In the genomic region with DNA sequence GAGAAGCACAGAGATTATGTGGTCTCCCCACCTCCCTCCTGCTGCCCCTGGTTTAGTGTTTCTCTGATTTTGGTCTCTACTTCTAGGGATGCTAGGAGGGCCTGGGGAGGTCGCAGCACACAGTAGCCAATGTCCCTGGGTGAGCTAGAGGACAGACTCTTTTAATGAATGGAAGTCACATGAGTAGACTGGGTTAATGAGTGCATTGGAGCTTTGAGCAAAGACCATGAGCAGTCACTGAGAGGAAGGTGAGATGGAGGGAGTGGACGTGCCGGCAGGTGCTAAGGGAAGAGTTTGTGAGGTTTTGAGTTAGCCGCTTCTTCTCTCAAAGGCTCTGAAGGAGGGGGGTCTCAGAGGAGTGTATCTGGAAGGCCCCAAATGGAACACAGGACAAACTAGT, we compare ENCODE assay signal across 10 mouse cellular contexts. TPM values are rescaled to one million over a fixed set of nuclear protein-coding genes. Genes with fewer than 3 reads are reported as not detected.
A peak's percentile ranks its signal among the peaks of the same experiment; 100 is the strongest.
DNase-seq lines count a peak whose midpoint lies in the region; ATAC-seq and TF ChIP-seq lines count a peak whose summit lies in the region.
"Had no signal": no experiment of that assay in that cellular context is flagged by ENCODE, and none has a peak within 500 bp of the region (broad histone marks: within the 10 kb centered on the region; RNA-seq: fewer than 3 reads in every experiment).

No protein-coding gene starts in this region.

- 73% methylated on average over 4 of the region's 4 CpGs for WGBS in heart, embryonic 14.5 days
- WGBS in embryonic facial prominence, embryonic 15.5 days, result 30% methylated on average over 4 of the region's 4 CpGs
- WGBS in intestine, postnatal 0 days, result 72% methylated on average over 4 of the region's 4 CpGs
- WGBS in midbrain, embryonic 16.5 days, result 16% methylated on average over 4 of the region's 4 CpGs

- H3K36me3 ChIP-seq in heart, embryonic 14.5 days (ENCODE audit: control insufficient read depth, insufficient read depth, low read length), result peaks cover 47% of the 10 kb centered on the region
- H3K36me3 ChIP-seq in embryonic facial prominence, embryonic 15.5 days, result peaks cover 38% of the 10 kb centered on the region
- H3K36me3 ChIP-seq in intestine, postnatal 0 days (ENCODE audit: control insufficient read depth, insufficient read depth), result peaks cover 9% of the 10 kb centered on the region; the same call in 1 of the 2 replicates
- H3K36me3 ChIP-seq in midbrain, embryonic 16.5 days (ENCODE audit: control insufficient read depth, insufficient read depth, low read length), result peaks cover 28% of the 10 kb centered on the region

- H3K27ac ChIP-seq in heart, embryonic 14.5 days (replicated peaks in 1 of 2; ENCODE audit: control insufficient read depth in 1 of 2, insufficient read depth in 1 of 2, low read depth in 2 of 2, low read length in 2 of 2), result no peak overlapping the region
- 0 out of 2 replicates have a peak overlapping the region, but pooled peaks have one; percentile 99 for H3K27ac ChIP-seq in embryonic facial prominence, embryonic 15.5 days (replicated peaks)
- no peak overlapping the region for H3K27ac ChIP-seq in intestine, postnatal 0 days (ENCODE audit: low read depth, low read length)
- H3K27ac ChIP-seq in midbrain, embryonic 16.5 days (ENCODE audit: low read length), result peak overlapping the region; percentile 47; the same call in 1 of the 2 replicates

- intact Hi-C loops in heart, postnatal 10 days (cut with DNase I), result no loop called here

- peak overlapping the region; percentile 68 for H3K4me2 ChIP-seq in heart, embryonic 14.5 days (ENCODE audit: low read length)
- peak overlapping the region; percentile 73 for H3K4me2 ChIP-seq in embryonic facial prominence, embryonic 15.5 days (replicated peaks)
- peak overlapping the region; percentile 78; the same call in 1 of the 2 replicates for H3K4me2 ChIP-seq in intestine, postnatal 0 days (replicated peaks; ENCODE audit: low read depth)
- peak overlapping the region; percentile 93 for H3K4me2 ChIP-seq in midbrain, embryonic 16.5 days (ENCODE audit: low read length)

- DNase-seq in heart, postnatal 10 days, result no peak
- DNase-seq in gastrocnemius, postnatal 25 days, result no peak
- no peak for DNase-seq in right cerebral cortex, postnatal 36 days (ENCODE audit: low spot score in 2 of 2)

- peaks cover 29 to 60% of the 10 kb centered on the region in 2 experiments for H3K4me1 ChIP-seq in heart, embryonic 14.5 days (ENCODE audit: control insufficient read depth in 2 of 2, insufficient read depth in 2 of 2, low read length in 2 of 2)
- H3K4me1 ChIP-seq in embryonic facial prominence, embryonic 15.5 days, result peaks cover 69% of the 10 kb centered on the region
- H3K4me1 ChIP-seq in intestine, postnatal 0 days (replicated peaks; ENCODE audit: control insufficient read depth, insufficient read depth, low read length), result peaks cover 3% of the 10 kb centered on the region; the same call in 1 of the 2 replicates
- peaks cover 57% of the 10 kb centered on the region for H3K4me1 ChIP-seq in midbrain, embryonic 16.5 days (ENCODE audit: control insufficient read depth, insufficient read depth, low read length)

- no peaks in the 10 kb centered on the region for H3K27me3 ChIP-seq in heart, embryonic 14.5 days (ENCODE audit: control insufficient read depth, insufficient read depth, low read length)
- no peaks in the 10 kb centered on the region for H3K27me3 ChIP-seq in embryonic facial prominence, embryonic 15.5 days
- H3K27me3 ChIP-seq in intestine, postnatal 0 days (replicated peaks; ENCODE audit: control insufficient read depth, insufficient read depth, low read length), result no peaks in the 10 kb centered on the region
- H3K27me3 ChIP-seq in midbrain, embryonic 16.5 days (ENCODE audit: control insufficient read depth, insufficient read depth, low read depth, low read length), result no peaks in the 10 kb centered on the region

- H3K4me3 ChIP-seq in heart, embryonic 14.5 days (ENCODE audit: control insufficient read depth in 1 of 2, insufficient read depth in 1 of 2, low read depth in 1 of 2, low read length in 2 of 2), result no peak overlapping the region; a peak in 1 of 4 replicates
- peak overlapping the region; percentile 86 for H3K4me3 ChIP-seq in embryonic facial prominence, embryonic 15.5 days (replicated peaks)
- no peak overlapping the region for H3K4me3 ChIP-seq in intestine, postnatal 0 days (ENCODE audit: low read depth, low read length)
- peak overlapping the region; percentile 60 for H3K4me3 ChIP-seq in midbrain, embryonic 16.5 days (ENCODE audit: low read depth, low read length)
- H3K4me3 ChIP-seq: myocyte had no signal

- H3K9ac ChIP-seq in heart, embryonic 14.5 days (ENCODE audit: low read length), result peak overlapping the region; percentile 95; the same call in 1 of the 2 replicates
- H3K9ac ChIP-seq in embryonic facial prominence, embryonic 15.5 days, result 0 out of 2 replicates have a peak overlapping the region, but pooled peaks have one; percentile 4
- no peak overlapping the region for H3K9ac ChIP-seq in intestine, postnatal 0 days (ENCODE audit: low read depth, low read length)
- peak overlapping the region; percentile 100 for H3K9ac ChIP-seq in midbrain, embryonic 16.5 days (ENCODE audit: low read depth, low read length)

- ATAC-seq in heart, embryonic 14.5 days (ENCODE audit: insufficient number of reproducible peaks, insufficient read depth, low FRiP score, low read depth), result no peak
- ATAC-seq in embryonic facial prominence, embryonic 15.5 days (ENCODE audit: insufficient number of reproducible peaks, low FRiP score, low TSS enrichment, low read depth), result no peak
- no peak for ATAC-seq in intestine, postnatal 0 days
- ATAC-seq in midbrain, embryonic 16.5 days, result no peak
- ATAC-seq in megakaryocyte progenitor cell, adult 5-6 weeks (replicated peaks; ENCODE audit: poor library complexity), result no peak

- TF ChIP-seq CTCF in intestine, postnatal 0 days (IDR thresholded peaks at IDR 0.05; ENCODE audit: low read depth), result no peak

- no peaks in the 10 kb centered on the region for H3K9me3 ChIP-seq in heart, embryonic 14.5 days (ENCODE audit: control insufficient read depth, low read length)
- H3K9me3 ChIP-seq in embryonic facial prominence, embryonic 15.5 days (replicated peaks), result no peaks in the 10 kb centered on the region
- H3K9me3 ChIP-seq in intestine, postnatal 0 days (ENCODE audit: control insufficient read depth), result no peaks in the 10 kb centered on the region
- no peaks in the 10 kb centered on the region for H3K9me3 ChIP-seq in midbrain, embryonic 16.5 days (replicated peaks; ENCODE audit: control insufficient read depth, low read length, poor library complexity, severe bottlenecking)

RNA-seq across cellular contexts. Expression of a gene that starts 3.3 kb away (rescaled TPM):
- 9.0 and 11.0 TPM in 2 replicates for polyA plus RNA-seq in heart, embryonic 14.5 days (2014; fragmentation: Nextera tagmentation; extraction: Ambion mirVana)
- 1 to 10 TPM; 3.4 to 6.3 TPM for total RNA-seq in heart, postnatal 10 days (2021)
- polyA plus RNA-seq in embryonic facial prominence, embryonic 15.5 days (2015; fragmentation: Nextera tagmentation; extraction: Ambion mirVana), result 22.5 and 22.8 TPM in 2 replicates
- 2.8 TPM in 2 replicates for polyA plus RNA-seq in intestine, postnatal 0 days (2015; fragmentation: Nextera tagmentation; extraction: Ambion mirVana)
- polyA plus RNA-seq in midbrain, embryonic 16.5 days (2015; fragmentation: Nextera tagmentation; extraction: Ambion mirVana), result 28.6 and 33.0 TPM in 2 replicates
- under 1 TPM; 0.24 to 0.33 TPM for total RNA-seq in gastrocnemius, postnatal 25 days (2021)
- 3.8 and 3.9 TPM in 2 replicates for total RNA-seq in megakaryocyte progenitor cell, adult 5-6 weeks (2015)
- 1.7 and 2.8 TPM in 2 replicates for total RNA-seq in megakaryocyte progenitor cell, adult 5-6 weeks (2017)

RNA-seq across cellular contexts. Expression of a gene that starts 12.6 kb away (rescaled TPM):
- 0.30 TPM in 1 of 2 replicates, not detected in the other for polyA plus RNA-seq in heart, embryonic 14.5 days (2014; fragmentation: Nextera tagmentation; extraction: Ambion mirVana)
- not detected for total RNA-seq in heart, postnatal 10 days (2021)
- polyA plus RNA-seq in embryonic facial prominence, embryonic 15.5 days (2015; fragmentation: Nextera tagmentation; extraction: Ambion mirVana), result 96.3 and 107 TPM in 2 replicates
- 79.5 and 89.2 TPM in 2 replicates for polyA plus RNA-seq in intestine, postnatal 0 days (2015; fragmentation: Nextera tagmentation; extraction: Ambion mirVana)
- 0.69 TPM in 1 of 2 replicates, not detected in the other for polyA plus RNA-seq in midbrain, embryonic 16.5 days (2015; fragmentation: Nextera tagmentation; extraction: Ambion mirVana)
- not detected for total RNA-seq in gastrocnemius, postnatal 25 days (2021)
- 0.17 TPM in 1 of 2 replicates, not detected in the other for total RNA-seq in megakaryocyte progenitor cell, adult 5-6 weeks (2015)
- 0.37 TPM in 1 of 2 replicates, not detected in the other for total RNA-seq in megakaryocyte progenitor cell, adult 5-6 weeks (2017)
- total RNA-seq: layer of hippocampus, postnatal 14 days had no signal

RNA-seq across cellular contexts. Expression of a gene that starts 17.3 kb away (rescaled TPM):
- polyA plus RNA-seq in heart, embryonic 14.5 days (2014; fragmentation: Nextera tagmentation; extraction: Ambion mirVana), result 75.6 and 87.5 TPM in 2 replicates
- total RNA-seq in heart, postnatal 10 days (2021), result 10 to 100 TPM; 87.3 to 94.0 TPM
- polyA plus RNA-seq in embryonic facial prominence, embryonic 15.5 days (2015; fragmentation: Nextera tagmentation; extraction: Ambion mirVana), result 183 and 199 TPM in 2 replicates
- 171 and 183 TPM in 2 replicates for polyA plus RNA-seq in intestine, postnatal 0 days (2015; fragmentation: Nextera tagmentation; extraction: Ambion mirVana)
- 181 and 193 TPM in 2 replicates for polyA plus RNA-seq in midbrain, embryonic 16.5 days (2015; fragmentation: Nextera tagmentation; extraction: Ambion mirVana)
- total RNA-seq in gastrocnemius, postnatal 25 days (2021), result 10 to 100 TPM; 76.1 to 81.1 TPM
- total RNA-seq in megakaryocyte progenitor cell, adult 5-6 weeks (2015), result 42.4 and 46.4 TPM in 2 replicates
- total RNA-seq in megakaryocyte progenitor cell, adult 5-6 weeks (2017), result 93.9 and 115 TPM in 2 replicates

RNA-seq across cellular contexts. Expression of a gene that starts 18.0 kb away (rescaled TPM):
- 37.4 and 37.5 TPM in 2 replicates for polyA plus RNA-seq in heart, embryonic 14.5 days (2014; fragmentation: Nextera tagmentation; extraction: Ambion mirVana)
- 10 to 100 TPM; 56.5 to 57.2 TPM for total RNA-seq in heart, postnatal 10 days (2021)
- 44.4 and 47.6 TPM in 2 replicates for polyA plus RNA-seq in embryonic facial prominence, embryonic 15.5 days (2015; fragmentation: Nextera tagmentation; extraction: Ambion mirVana)
- polyA plus RNA-seq in intestine, postnatal 0 days (2015; fragmentation: Nextera tagmentation; extraction: Ambion mirVana), result 17.3 and 19.2 TPM in 2 replicates
- polyA plus RNA-seq in midbrain, embryonic 16.5 days (2015; fragmentation: Nextera tagmentation; extraction: Ambion mirVana), result 39.8 and 41.3 TPM in 2 replicates
- 10 to 100 TPM; 59.6 to 67.2 TPM for total RNA-seq in gastrocnemius, postnatal 25 days (2021)
- total RNA-seq in megakaryocyte progenitor cell, adult 5-6 weeks (2015), result 42.0 and 49.7 TPM in 2 replicates
- total RNA-seq in megakaryocyte progenitor cell, adult 5-6 weeks (2017), result 40.6 and 47.5 TPM in 2 replicates

RNA-seq across cellular contexts. Expression of a gene that starts 25.8 kb away (rescaled TPM):
- polyA plus RNA-seq in heart, embryonic 14.5 days (2014; fragmentation: Nextera tagmentation; extraction: Ambion mirVana), result 76.7 and 84.1 TPM in 2 replicates
- total RNA-seq in heart, postnatal 10 days (2021), result 100 to 1,000 TPM; 164 to 173 TPM
- 625 and 678 TPM in 2 replicates for polyA plus RNA-seq in embryonic facial prominence, embryonic 15.5 days (2015; fragmentation: Nextera tagmentation; extraction: Ambion mirVana)
- polyA plus RNA-seq in intestine, postnatal 0 days (2015; fragmentation: Nextera tagmentation; extraction: Ambion mirVana), result 92.5 and 96.5 TPM in 2 replicates
- polyA plus RNA-seq in midbrain, embryonic 16.5 days (2015; fragmentation: Nextera tagmentation; extraction: Ambion mirVana), result 51.0 and 59.7 TPM in 2 replicates
- total RNA-seq in gastrocnemius, postnatal 25 days (2021), result 100 to 1,000 TPM in 1 of 2 experiments, 10 to 100 TPM in 1; 99.2 to 106 TPM
- 2.3 and 2.6 TPM in 2 replicates for total RNA-seq in megakaryocyte progenitor cell, adult 5-6 weeks (2015)
- total RNA-seq in megakaryocyte progenitor cell, adult 5-6 weeks (2017), result 5.8 and 9.8 TPM in 2 replicates

Comparison
In these comparisons a context has a peak if more than half of its experiments do, and no peak if none do; other contexts are left out.
1. H3K27ac ChIP-seq: peak in embryonic facial prominence, embryonic 15.5 days (single experiment) and midbrain, embryonic 16.5 days (single experiment); none in heart, embryonic 14.5 days (0 of 2) and intestine, postnatal 0 days (single experiment).
2. H3K4me3 ChIP-seq: peak in embryonic facial prominence, embryonic 15.5 days (single experiment) and midbrain, embryonic 16.5 days (single experiment); none in heart, embryonic 14.5 days (0 of 2) and intestine, postnatal 0 days (single experiment).
3. RNA of a gene that starts 12.6 kb away (polyA plus RNA-seq): 96.3 to 107 TPM in embryonic facial prominence, embryonic 15.5 days and 79.5 to 89.2 TPM in intestine, postnatal 0 days; 0.69 TPM in midbrain, embryonic 16.5 days and 0.30 TPM in heart, embryonic 14.5 days; every median in the first group is over 10 times any median in the second.
4. Peak in every context shown above with its lines, with median percentiles within 50 percentile points of each other: H3K4me2 ChIP-seq.